Mouse (Mus musculus) splenic B cell, adult 2 months (primary cell): ENCODE measurements at regions not wholly inside any gene's neighbourhood (a gene's known extent, or its start where the extent isn't known, plus 50 kb on each side); places are given as distances from the start of the nearest gene placed in this dataset.

Experiments used
- DNase-seq: peaks from one replicate; pipeline ENCODE4 v3.0.0-alpha.2; 2011; ENCODE audit warnings: low read depth, low spot score
- H3K27me3 ChIP-seq: 2 replicates; pipeline ENCODE4 v1.6.1; 2012; ENCODE audit warnings: mild to moderate bottlenecking, low read length, moderate library complexity, mixed read lengths; ENCODE audit not compliant: control insufficient read depth, poor library complexity, insufficient read depth, severe bottlenecking
- H3K36me3 ChIP-seq: 2 replicates; pipeline ENCODE4 v1.6.1; 2012; ENCODE audit warnings: mild to moderate bottlenecking, low read length, moderate library complexity, mixed read lengths; ENCODE audit not compliant: control insufficient read depth, poor library complexity, insufficient read depth, severe bottlenecking

GRCm38 (mm10) chrX:11956194-11956593 lies 204.0 kb downstream of the Bcor start:
- DNase-seq = no peak
- Histone ChIP-seq H3K36me3 (no peaks in the 10 kb centered on the region), H3K27me3 (no peaks in the 10 kb centered on the region)

- no peak for DNase-seq
- H3K27me3 ChIP-seq = no peaks in the 10 kb centered on the region
- H3K36me3 ChIP-seq = no peaks in the 10 kb centered on the region
Observed at GRCm38 (mm10) chrX:11957011-11957410, 203.1 kb downstream of the Bcor start.

- no peaks in the 10 kb centered on the region for H3K27me3 ChIP-seq
- H3K36me3 ChIP-seq = no peaks in the 10 kb centered on the region
- DNase-seq = no peak
Observed at GRCm38 (mm10) chrX:11959871-11960552, 200.1 kb downstream of the Bcor start.

DNA sequence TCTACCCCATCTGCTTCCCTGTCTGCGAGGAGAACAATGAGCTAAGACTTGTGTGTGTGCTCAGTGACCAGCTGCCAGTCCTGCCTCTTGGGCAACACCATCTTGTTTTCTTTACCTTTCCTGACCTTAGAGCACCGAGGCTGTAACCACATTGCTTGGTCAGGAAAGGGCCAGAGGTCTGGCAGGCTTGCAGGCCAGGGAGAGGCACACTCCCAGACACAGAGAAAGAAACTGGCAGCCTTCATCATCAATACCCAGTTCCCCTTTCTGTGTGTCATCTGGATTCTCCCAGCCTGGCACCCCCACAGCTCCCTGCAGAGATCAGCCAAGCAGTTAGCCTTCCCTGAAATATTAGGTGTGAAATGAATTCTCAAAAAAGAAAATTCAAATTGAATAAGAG lies 198.8 kb downstream of the Bcor start:
- Histone ChIP-seq H3K27me3 (no peaks in the 10 kb centered on the region), H3K36me3 (no peaks in the 10 kb centered on the region)
- DNase-seq = no peak

- DNase-seq = no peak
- H3K27me3 ChIP-seq = no peaks in the 10 kb centered on the region
- H3K36me3 ChIP-seq = no peaks in the 10 kb centered on the region
Observed at GRCm38 (mm10) chrX:11964428-11964827, 195.7 kb downstream of the Bcor start.

- no peak for DNase-seq
- no peaks in the 10 kb centered on the region for H3K27me3 ChIP-seq
Observed at GRCm38 (mm10) chrX:11978679-11979078, 181.5 kb downstream of the Bcor start.

GRCm38 (mm10) chrX:11983276-11983675 lies 176.9 kb downstream of the Bcor start:
- H3K36me3 ChIP-seq = no peaks in the 10 kb centered on the region
- DNase-seq = no peak

More at GRCm38 (mm10) chrX:11978679-11979078, 181.5 kb downstream of the Bcor start:
- H3K36me3 ChIP-seq = no peaks in the 10 kb centered on the region

More at GRCm38 (mm10) chrX:11983276-11983675, 176.9 kb downstream of the Bcor start:
- H3K27me3 ChIP-seq = no peaks in the 10 kb centered on the region
